Mouse (Mus musculus) common myeloid progenitor, adult 5-6 weeks (primary cell): Measurements from ENCODE around the gene Hspb1. TPM values are rescaled to one million over a fixed set of nuclear protein-coding genes. Genes with fewer than 3 reads are reported as not detected.

ENCODE experiments used
- ATAC-seq: replicated peaks from 2 replicates; pipeline ENCODE4 v1.8.0; 2016; ENCODE audit warnings: low read depth, mild to moderate bottlenecking, moderate TSS enrichment, inconsistent platforms; ENCODE audit not compliant: poor library complexity, severe bottlenecking
- total RNA-seq: library from RNA; stranded (forward); fragments of 200-1000, 187-1606 nt; gene quantifications from 2 replicates; pipeline ENCODE4 v1.2.3, GENCODE M21; 2017

Gene Hspb1
- total RNA-seq, 1 experiment from 2014 or later = 0.46 TPM

- ATAC-seq = peak; percentile 93
Measured at GRCm38 (mm10) chr5:135879449-135880158, 8.1 kb upstream of the Hspb1 start.

GRCm38 (mm10) chr5:135884641-135885040 is 3.1 kb upstream of the Hspb1 start:
- no peak for ATAC-seq

- ATAC-seq = no peak
Measured at GRCm38 (mm10) chr5:135888405-135889215, 891 bp downstream of the Hspb1 start.

- ATAC-seq = no peak
Measured at GRCm38 (mm10) chr5:135890323-135890722, 2.6 kb downstream of the Hspb1 start.

- ATAC-seq = no peak
Measured at GRCm38 (mm10) chr5:135890920-135891319, 3.2 kb downstream of the Hspb1 start.

GRCm38 (mm10) chr5:135892589-135893351 is 5.1 kb downstream of the Hspb1 start:
- ATAC-seq = no peak

- ATAC-seq = no peak
Measured at GRCm38 (mm10) chr5:135894958-135895357, 7.2 kb downstream of the Hspb1 start.

- peak; percentile 45; the same call in 1 of the 2 replicates for ATAC-seq
Measured at GRCm38 (mm10) chr5:135898028-135898427, 10.3 kb downstream of the Hspb1 start.

GRCm38 (mm10) chr5:135898995-135899394 is 11.3 kb downstream of the Hspb1 start:
- no peak for ATAC-seq

GRCm38 (mm10) chr5:135899833-135900232 is 12.1 kb downstream of the Hspb1 start:
- ATAC-seq = no peak

GRCm38 (mm10) chr5:135900701-135901100 is 13.0 kb downstream of the Hspb1 start:
- ATAC-seq = no peak

- no peak for ATAC-seq
Measured at GRCm38 (mm10) chr5:135901354-135902095, 13.8 kb downstream of the Hspb1 start.

- no peak for ATAC-seq
Measured at GRCm38 (mm10) chr5:135903058-135903457, 15.3 kb downstream of the Hspb1 start.

- peak; percentile 66 for ATAC-seq
Measured at GRCm38 (mm10) chr5:135903551-135904151, 15.9 kb downstream of the Hspb1 start.

GRCm38 (mm10) chr5:135904259-135904658 is 16.5 kb downstream of the Hspb1 start:
- ATAC-seq = no peak

GRCm38 (mm10) chr5:135905320-135906225 is 17.9 kb downstream of the Hspb1 start:
- peak; percentile 34; the same call in 1 of the 2 replicates for ATAC-seq

GRCm38 (mm10) chr5:135906846-135907245 is 19.1 kb downstream of the Hspb1 start:
- ATAC-seq = peak; percentile 26; the same call in 1 of the 2 replicates

GRCm38 (mm10) chr5:135907256-135907655 is 19.5 kb downstream of the Hspb1 start:
- no peak for ATAC-seq
